Mouse (Mus musculus) lung, postnatal 0 days (tissue): ENCODE data around the gene Serpinb13. TPM values are rescaled to one million over a fixed set of nuclear protein-coding genes. Genes with fewer than 3 reads are reported as not detected.
A peak's percentile ranks its signal among the peaks of the same experiment; 100 is the strongest.

ENCODE experiments used
- ATAC-seq: fragments of 200-750 bp; cut with Nextera tagmentation; 2 replicates; pipeline ENCODE4 v1.8.0; 2017; ENCODE audit warnings: moderate library complexity
- DNase-seq: peaks from one replicate; pipeline ENCODE4 v3.0.0-alpha.2; 2016; ENCODE audit warnings: low spot score
- H3K27ac ChIP-seq: fragments of 300-500 bp; sonication (generic); 2 replicates; pipeline ENCODE4 v1.5.1; 2014; ENCODE audit warnings: antibody characterized with exemption, mild to moderate bottlenecking, low read length, mixed read lengths
- H3K27me3 ChIP-seq: fragments of 300-500 bp; sonication (generic); replicated peaks from 2 replicates; pipeline ENCODE4 v1.6.1; 2014; ENCODE audit warnings: low read length, mixed read lengths; ENCODE audit not compliant: insufficient read depth
- H3K36me3 ChIP-seq: fragments of 300-500 bp; sonication (generic); 2 replicates; pipeline ENCODE4 v1.6.1; 2014; ENCODE audit warnings: low read length, mixed read lengths; ENCODE audit not compliant: insufficient read depth
- H3K4me1 ChIP-seq: fragments of 300-500 bp; sonication (generic); 2 replicates; pipeline ENCODE4 v1.6.1; 2014; ENCODE audit warnings: antibody characterized with exemption, low read depth, low read length, mixed read lengths; ENCODE audit not compliant: insufficient read depth
- H3K4me2 ChIP-seq: fragments of 300-500 bp; sonication (generic); replicated peaks from 2 replicates; pipeline ENCODE4 v1.6.1; 2014; ENCODE audit warnings: low read depth, mild to moderate bottlenecking, low read length, moderate library complexity, mixed read lengths
- H3K4me3 ChIP-seq: fragments of 300-500 bp; sonication (generic); 2 replicates; pipeline ENCODE4 v1.5.1; 2014; ENCODE audit warnings: low read depth, low read length
- H3K9ac ChIP-seq: fragments of 300-500 bp; sonication (generic); replicated peaks from 2 replicates; pipeline ENCODE4 v1.6.1; 2014; ENCODE audit warnings: low read depth, mild to moderate bottlenecking
- H3K9me3 ChIP-seq: fragments of 300-500 bp; sonication (generic); 2 replicates; pipeline ENCODE4 v1.6.1; 2016; ENCODE audit warnings: low read length, mixed read lengths
- CTCF ChIP-seq: IDR thresholded peaks from 2 replicates; pipeline ENCODE4 v1.5.1; 2016; ENCODE audit warnings: antibody characterized with exemption, mild to moderate bottlenecking
- EP300 ChIP-seq: IDR thresholded peaks from 2 replicates; pipeline ENCODE4 v1.6.1; 2016; ENCODE audit warnings: antibody characterized with exemption, mild to moderate bottlenecking, control low read depth
- WGBS: fragments of 180-500 bp; shearing (Covaris S2); extraction: QIAGEN DNeasy Blood & Tissue Kit; methylation state at CpG from one replicate; pipeline ENCODE4 v1.1.7; 2014; 5-methylcytosine and 5-hydroxymethylcytosine counted together
- polyA plus RNA-seq: library from polyadenylated mRNA; unstranded; fragments of >200 nt; fragmentation: Nextera tagmentation; extraction: Ambion mirVana; gene quantifications from 2 replicates; pipeline ENCODE4 v1.2.1, GENCODE M21; 2015

Gene Serpinb13
- polyA plus RNA-seq, 1 experiment from 2014 or later, result not detected

GRCm38 (mm10) chr1:106983092-106983491 lies 2.3 kb downstream of the Serpinb13 start:
- no peaks in the 10 kb centered on the region for H3K9me3 ChIP-seq
- no peak for ATAC-seq
- H3K36me3 ChIP-seq, result no peaks in the 10 kb centered on the region
- H3K9ac ChIP-seq, result no peak overlapping the region
- WGBS, result 69% methylated on average over 1 of the region's 1 CpGs
- no peak overlapping the region for H3K4me2 ChIP-seq
- H3K27ac ChIP-seq, result no peak overlapping the region
- H3K4me3 ChIP-seq, result no peak overlapping the region
- DNase-seq, result no peak
- TF ChIP-seq CTCF (no peak), EP300 (no peak)
- no peaks in the 10 kb centered on the region for H3K27me3 ChIP-seq
- H3K4me1 ChIP-seq, result no peaks in the 10 kb centered on the region

- no peak for TF ChIP-seq CTCF
- TF ChIP-seq EP300, result no peak
- H3K9ac ChIP-seq, result no peak overlapping the region
- H3K4me1 ChIP-seq, result no peaks in the 10 kb centered on the region
- H3K4me3 ChIP-seq, result no peak overlapping the region
- H3K4me2 ChIP-seq, result no peak overlapping the region
- DNase-seq (no peak), ATAC-seq (no peak)
- WGBS, result 69% methylated on average over 2 of the region's 2 CpGs
- no peaks in the 10 kb centered on the region for H3K36me3 ChIP-seq
- no peaks in the 10 kb centered on the region for H3K27me3 ChIP-seq
- no peaks in the 10 kb centered on the region for H3K9me3 ChIP-seq
- H3K27ac ChIP-seq, result no peak overlapping the region
Measured at GRCm38 (mm10) chr1:106983865-106984264, 3.1 kb downstream of the Serpinb13 start.

GRCm38 (mm10) chr1:107000424-107000823 lies 19.6 kb downstream of the Serpinb13 start:
- Histone ChIP-seq H3K9me3 (no peaks in the 10 kb centered on the region), H3K4me3 (no peak overlapping the region), H3K36me3 (no peaks in the 10 kb centered on the region), H3K27me3 (no peaks in the 10 kb centered on the region), H3K27ac (no peak overlapping the region), H3K4me1 (no peaks in the 10 kb centered on the region; the same call in 1 of the 2 replicates), H3K9ac (no peak overlapping the region), H3K4me2 (no peak overlapping the region)
- peak; percentile 47 for DNase-seq
- WGBS, result 31% methylated on average over 13 of the region's 13 CpGs
- peak; percentile 57 for ATAC-seq
- TF ChIP-seq EP300, result no peak
- no peak for TF ChIP-seq CTCF

GRCm38 (mm10) chr1:107001754-107002153 lies 21.0 kb downstream of the Serpinb13 start:
- ATAC-seq (no peak), DNase-seq (no peak)
- no peaks in the 10 kb centered on the region for H3K36me3 ChIP-seq
- 79% methylated on average over 2 of the region's 2 CpGs for WGBS
- H3K9ac ChIP-seq, result no peak overlapping the region
- no peak overlapping the region for H3K27ac ChIP-seq
- H3K4me3 ChIP-seq, result no peak overlapping the region
- H3K9me3 ChIP-seq, result no peaks in the 10 kb centered on the region
- no peak for TF ChIP-seq CTCF
- TF ChIP-seq EP300, result no peak
- H3K4me1 ChIP-seq, result no peaks in the 10 kb centered on the region; the same call in 1 of the 2 replicates
- H3K27me3 ChIP-seq, result no peaks in the 10 kb centered on the region
- H3K4me2 ChIP-seq, result no peak overlapping the region

GRCm38 (mm10) chr1:107006316-107006715 lies 25.5 kb downstream of the Serpinb13 start:
- Histone ChIP-seq H3K4me1 (no peaks in the 10 kb centered on the region), H3K9me3 (no peaks in the 10 kb centered on the region), H3K4me2 (no peak overlapping the region), H3K36me3 (no peaks in the 10 kb centered on the region), H3K4me3 (no peak overlapping the region), H3K27me3 (no peaks in the 10 kb centered on the region), H3K27ac (no peak overlapping the region), H3K9ac (no peak overlapping the region)
- WGBS, result 55% methylated on average over 3 of the region's 3 CpGs
- no peak for ATAC-seq
- TF ChIP-seq CTCF (no peak), EP300 (no peak)
- no peak for DNase-seq

- WGBS, result 53% methylated on average over 2 of the region's 2 CpGs
- Histone ChIP-seq H3K9ac (no peak overlapping the region), H3K9me3 (no peaks in the 10 kb centered on the region), H3K4me1 (no peaks in the 10 kb centered on the region), H3K36me3 (no peaks in the 10 kb centered on the region), H3K27me3 (no peaks in the 10 kb centered on the region), H3K4me2 (no peak overlapping the region), H3K4me3 (no peak overlapping the region), H3K27ac (no peak overlapping the region)
- peak; percentile 10 for DNase-seq
- TF ChIP-seq CTCF (peak; percentile 60), EP300 (no peak)
- ATAC-seq, result no peak
Measured at GRCm38 (mm10) chr1:107014530-107014929, 33.7 kb downstream of the Serpinb13 start.

- no peak overlapping the region for H3K27ac ChIP-seq
- no peak overlapping the region for H3K4me3 ChIP-seq
- no peaks in the 10 kb centered on the region for H3K4me1 ChIP-seq
- H3K9ac ChIP-seq, result no peak overlapping the region
- no peak overlapping the region for H3K4me2 ChIP-seq
- no peak for TF ChIP-seq EP300
- no peak for TF ChIP-seq CTCF
- ATAC-seq, result no peak
- no peaks in the 10 kb centered on the region for H3K27me3 ChIP-seq
- H3K9me3 ChIP-seq, result no peaks in the 10 kb centered on the region
- H3K36me3 ChIP-seq, result no peaks in the 10 kb centered on the region
- no peak for DNase-seq
- 68% methylated on average over 7 of the region's 7 CpGs for WGBS
Measured at GRCm38 (mm10) chr1:107015210-107015609, 34.4 kb downstream of the Serpinb13 start.
